Mouse (Mus musculus) right cerebral cortex, postnatal 14 days (tissue): ENCODE data around the gene Pde6h.
"Not testable (repeated sequence)": the region's sequence is repeated elsewhere in the genome, so short reads cannot be mapped to it uniquely, and the experiment has no call there.

Experiments
- DNase-seq: peaks from one replicate; pipeline ENCODE4 v3.0.0; 2022

Pde6h gene

GRCm38 (mm10) chr6:136923532-136923931, at the start of gene Pde6h:
TSS of gene Pde6h (plus strand) at chr6:136923832.
- no peak for DNase-seq

GRCm38 (mm10) chr6:136874599-136874998, 49.0 kb upstream of the Pde6h start:
- DNase-seq = no peak

- DNase-seq = peak; percentile 39
These were observed 48.0 kb upstream of the Pde6h start, which contains the start of gene Mgp for GRCm38 (mm10) chr6:136875670-136876069. TSS of gene Mgp (minus strand) at chr6:136875823.

GRCm38 (mm10) chr6:136881678-136882077, 42.0 kb upstream of the Pde6h start:
- DNase-seq = no peak

- DNase-seq = no peak
These were observed 40.2 kb upstream of the Pde6h start for GRCm38 (mm10) chr6:136883431-136883915.

- DNase-seq = no peak
These were observed 39.7 kb upstream of the Pde6h start for GRCm38 (mm10) chr6:136883961-136884360.

- DNase-seq = not testable (repeated sequence)
These were observed 38.9 kb upstream of the Pde6h start for GRCm38 (mm10) chr6:136884766-136885165.

- no peak for DNase-seq
These were observed 35.8 kb upstream of the Pde6h start for GRCm38 (mm10) chr6:136887854-136888253.

GRCm38 (mm10) chr6:136889067-136889466, 34.6 kb upstream of the Pde6h start:
- DNase-seq = no peak

GRCm38 (mm10) chr6:136889554-136889953, 34.1 kb upstream of the Pde6h start:
- DNase-seq = no peak

GRCm38 (mm10) chr6:136892002-136892401, 31.6 kb upstream of the Pde6h start:
- DNase-seq = no peak

- DNase-seq = no peak
These were observed 28.9 kb upstream of the Pde6h start for GRCm38 (mm10) chr6:136894532-136895339.

GRCm38 (mm10) chr6:136897789-136898188, 25.8 kb upstream of the Pde6h start:
- DNase-seq = no peak

GRCm38 (mm10) chr6:136898222-136898621, 25.4 kb upstream of the Pde6h start:
- DNase-seq = no peak

- no peak for DNase-seq
These were observed 24.7 kb upstream of the Pde6h start for GRCm38 (mm10) chr6:136898954-136899353.

GRCm38 (mm10) chr6:136900369-136901009, 23.1 kb upstream of the Pde6h start:
- DNase-seq = no peak

- DNase-seq = no peak
These were observed 22.6 kb upstream of the Pde6h start for GRCm38 (mm10) chr6:136901010-136901409.

- no peak for DNase-seq
These were observed 21.1 kb upstream of the Pde6h start for GRCm38 (mm10) chr6:136902527-136902926.

- DNase-seq = no peak
These were observed 19.7 kb upstream of the Pde6h start for GRCm38 (mm10) chr6:136903885-136904470.

GRCm38 (mm10) chr6:136906283-136906936, 17.2 kb upstream of the Pde6h start:
- no peak for DNase-seq

GRCm38 (mm10) chr6:136906937-136907293, 16.7 kb upstream of the Pde6h start:
- no peak for DNase-seq

- no peak for DNase-seq
These were observed 13.3 kb upstream of the Pde6h start for GRCm38 (mm10) chr6:136910247-136910890.
